Mouse (Mus musculus): Measurements from ENCODE around the gene Csdc2.
"Not testable (repeated sequence)": the region's sequence is repeated elsewhere in the genome, so short reads cannot be mapped to it uniquely, and the experiment has no call there.

- not testable (repeated sequence) for TF ChIP-seq POLR2A (IDR thresholded peaks at IDR 0.05; ENCODE audit: borderline replicate concordance, extremely low read depth, low read depth, low read length); CTCF (IDR thresholded peaks at IDR 0.05; ENCODE audit: insufficient read depth, low read length)
Observed at GRCm38 (mm10) chr15:81975156-81975555, 38.6 kb downstream of the Csdc2 start.
